Mouse (Mus musculus): ENCODE results near the gene Arhgef18.

DNA sequence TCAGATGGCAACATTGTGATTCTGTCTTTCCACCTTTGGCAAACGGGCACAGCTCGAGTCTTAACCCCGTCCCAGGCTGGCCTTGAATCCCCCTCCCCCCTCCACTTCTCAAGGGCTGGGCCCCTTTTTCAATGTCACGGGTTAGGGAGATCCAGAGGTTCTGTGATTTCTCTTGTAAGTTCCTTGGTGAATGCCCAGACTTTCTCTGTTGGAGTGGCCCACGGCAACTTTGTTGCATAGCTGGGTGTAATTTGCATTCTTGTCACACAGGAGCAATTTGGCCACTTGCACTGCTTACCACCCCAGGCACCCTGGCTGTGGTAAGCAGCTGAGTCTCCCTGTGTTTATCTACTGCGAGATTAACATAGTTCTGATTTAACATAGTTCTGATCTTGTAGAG, 1.8 kb downstream of the Arhgef18 start:
- TF ChIP-seq POLR2A (IDR thresholded peaks at IDR 0.05; ENCODE audit: low read depth, low read length) (no peak), CTCF (IDR thresholded peaks at IDR 0.05; ENCODE audit: borderline replicate concordance, insufficient read depth, low read length) (no peak)

Measured in embryonic fibroblast, embryonic 13.5 days (primary cell).